Mouse (Mus musculus) midbrain, embryonic 11.5 days (tissue): ENCODE measurements around the gene Gpx3. TPM values are rescaled to one million over a fixed set of nuclear protein-coding genes. Genes with fewer than 3 reads are reported as not detected.

ENCODE experiments used
- ATAC-seq: fragments of 200-750 bp; cut with Nextera tagmentation; 2 replicates; pipeline ENCODE4 v1.8.0; 2017; ENCODE audit warnings: moderate TSS enrichment, moderate library complexity; ENCODE audit not compliant: low FRiP score
- DNase-seq: peaks from one replicate; pipeline ENCODE4 v3.0.0; 2015; ENCODE audit warnings: low spot score; ENCODE audit errors: missing footprints
- H3K27ac ChIP-seq: fragments of 300-500 bp; sonication (generic); 2 replicates; pipeline ENCODE4 v1.5.1; 2014; ENCODE audit warnings: low read depth, low read length
- H3K27me3 ChIP-seq: fragments of 300-500 bp; sonication (generic); 2 replicates; pipeline ENCODE4 v1.6.1; 2014; ENCODE audit warnings: mild to moderate bottlenecking, low read length, moderate library complexity, mixed read lengths; ENCODE audit not compliant: control insufficient read depth, insufficient read depth
- H3K36me3 ChIP-seq: fragments of 300-500 bp; sonication (generic); 2 replicates; pipeline ENCODE4 v1.6.1; 2014; ENCODE audit warnings: mild to moderate bottlenecking, low read length, moderate library complexity, mixed read lengths; ENCODE audit not compliant: control insufficient read depth, insufficient read depth
- H3K4me1 ChIP-seq: fragments of 300-500 bp; sonication (generic); 2 replicates; pipeline ENCODE4 v1.6.1; 2014; ENCODE audit warnings: low read length; ENCODE audit not compliant: control insufficient read depth, insufficient read depth
- H3K4me2 ChIP-seq: fragments of 300-500 bp; sonication (generic); 2 replicates; pipeline ENCODE4 v1.6.1; 2014; ENCODE audit warnings: mild to moderate bottlenecking, moderate library complexity
- H3K4me3 ChIP-seq: fragments of 300-500 bp; sonication (generic); 2 replicates; pipeline ENCODE4 v1.5.1; 2014; ENCODE audit warnings: low read depth, low read length
- H3K9ac ChIP-seq: fragments of 300-500 bp; sonication (generic); 2 replicates; pipeline ENCODE4 v1.6.1; 2014; ENCODE audit warnings: low read length
- H3K9me3 ChIP-seq: fragments of 300-500 bp; sonication (generic); 2 replicates; pipeline ENCODE4 v1.6.1; 2016; ENCODE audit warnings: low read length; ENCODE audit not compliant: control insufficient read depth
- WGBS: fragments of 180-500 bp; shearing (Covaris S2); extraction: QIAGEN DNeasy Blood & Tissue Kit; methylation state at CpG from one replicate; pipeline ENCODE4 v1.1.7; 2014; 5-methylcytosine and 5-hydroxymethylcytosine counted together
- polyA plus RNA-seq: library from polyadenylated mRNA; unstranded; fragments of >200 nt; fragmentation: Nextera tagmentation; extraction: Ambion mirVana; gene quantifications from 2 replicates; pipeline ENCODE4 v1.2.1, GENCODE M21; 2014

Gpx3 gene
- polyA plus RNA-seq, 1 experiment from 2014 or later, result 57.2 TPM

- H3K27me3 ChIP-seq, result no peaks in the 10 kb centered on the region; the same call in 1 of the 2 replicates
- ATAC-seq (no peak), DNase-seq (no peak)
- 68% methylated on average over 4 of the region's 4 CpGs for WGBS
- no peak overlapping the region for H3K9ac ChIP-seq
- H3K4me2 ChIP-seq, result no peak overlapping the region
- H3K9me3 ChIP-seq, result no peaks in the 10 kb centered on the region
- no peak overlapping the region for H3K27ac ChIP-seq
- H3K36me3 ChIP-seq, result 0 out of 2 replicates have a peak, but pooled peaks cover 2% of the 10 kb centered on the region
- no peak overlapping the region for H3K4me3 ChIP-seq
- peaks cover 5% of the 10 kb centered on the region; the same call in 1 of the 2 replicates for H3K4me1 ChIP-seq
These were observed 3.7 kb downstream of the Gpx3 start for GRCm38 (mm10) chr11:54905931-54906330.

GRCm38 (mm10) chr11:54906466-54906865 lies 4.2 kb downstream of the Gpx3 start:
- H3K4me3 ChIP-seq, result no peak overlapping the region
- no peaks in the 10 kb centered on the region for H3K9me3 ChIP-seq
- whole genome bisulfite sequencing, result 90% methylated on average over 4 of the region's 4 CpGs
- no peak overlapping the region for H3K9ac ChIP-seq
- DNase-seq, result peak; percentile 35
- no peaks in the 10 kb centered on the region; the same call in 1 of the 2 replicates for H3K27me3 ChIP-seq
- no peak overlapping the region for H3K4me2 ChIP-seq
- ATAC-seq, result no peak
- no peak overlapping the region for H3K27ac ChIP-seq
- 0 out of 2 replicates have a peak, but pooled peaks cover 2% of the 10 kb centered on the region for H3K36me3 ChIP-seq
- H3K4me1 ChIP-seq, result peaks cover 5% of the 10 kb centered on the region; the same call in 1 of the 2 replicates

GRCm38 (mm10) chr11:54907259-54907658 lies 5.0 kb downstream of the Gpx3 start:
- no peaks in the 10 kb centered on the region; the same call in 1 of the 2 replicates for H3K27me3 ChIP-seq
- no peaks in the 10 kb centered on the region for H3K9me3 ChIP-seq
- WGBS, result 92% methylated on average over 5 of the region's 5 CpGs
- peaks cover 5% of the 10 kb centered on the region; the same call in 1 of the 2 replicates for H3K4me1 ChIP-seq
- no peak for ATAC-seq
- no peak overlapping the region for H3K4me3 ChIP-seq
- H3K4me2 ChIP-seq, result no peak overlapping the region
- DNase-seq, result no peak
- H3K27ac ChIP-seq, result no peak overlapping the region
- 0 out of 2 replicates have a peak, but pooled peaks cover 2% of the 10 kb centered on the region for H3K36me3 ChIP-seq
- no peak overlapping the region for H3K9ac ChIP-seq

- no peak for ATAC-seq
- Histone ChIP-seq H3K9me3 (no peaks in the 10 kb centered on the region), H3K9ac (no peak overlapping the region), H3K36me3 (0 out of 2 replicates have a peak, but pooled peaks cover 2% of the 10 kb centered on the region), H3K27ac (no peak overlapping the region), H3K27me3 (no peaks in the 10 kb centered on the region), H3K4me2 (no peak overlapping the region), H3K4me1 (no peaks in the 10 kb centered on the region), H3K4me3 (no peak overlapping the region)
- 92% methylated on average over 11 of the region's 11 CpGs for WGBS
- peak; percentile 39 for DNase-seq
These were observed 7.0 kb downstream of the Gpx3 start for GRCm38 (mm10) chr11:54909273-54909672.

- Histone ChIP-seq H3K4me1 (no peaks in the 10 kb centered on the region), H3K27ac (no peak overlapping the region), H3K27me3 (no peaks in the 10 kb centered on the region), H3K4me3 (no peak overlapping the region), H3K4me2 (no peak overlapping the region), H3K36me3 (0 out of 2 replicates have a peak, but pooled peaks cover 2% of the 10 kb centered on the region), H3K9me3 (no peaks in the 10 kb centered on the region), H3K9ac (no peak overlapping the region)
- no peak for ATAC-seq
- DNase-seq, result peak; percentile 23
- WGBS, result 86% methylated on average over 12 of the region's 12 CpGs
These were observed 7.9 kb downstream of the Gpx3 start for GRCm38 (mm10) chr11:54910081-54910665.

- peak; percentile 26 for DNase-seq
- Histone ChIP-seq H3K4me2 (no peak overlapping the region), H3K27me3 (no peaks in the 10 kb centered on the region), H3K4me3 (no peak overlapping the region), H3K27ac (no peak overlapping the region), H3K4me1 (no peaks in the 10 kb centered on the region), H3K9me3 (no peaks in the 10 kb centered on the region), H3K9ac (no peak overlapping the region), H3K36me3 (0 out of 2 replicates have a peak, but pooled peaks cover 2% of the 10 kb centered on the region)
- WGBS, result 98% methylated on average over 3 of the region's 3 CpGs
- ATAC-seq, result no peak
These were observed 8.9 kb downstream of the Gpx3 start for GRCm38 (mm10) chr11:54911201-54911600.

GRCm38 (mm10) chr11:54911671-54912502 lies 9.6 kb downstream of the Gpx3 start:
- DNase-seq (no peak), ATAC-seq (no peak)
- H3K9ac ChIP-seq, result no peak overlapping the region
- H3K27me3 ChIP-seq, result no peaks in the 10 kb centered on the region
- 0 out of 2 replicates have a peak, but pooled peaks cover 2% of the 10 kb centered on the region for H3K36me3 ChIP-seq
- H3K4me3 ChIP-seq, result no peak overlapping the region
- H3K4me2 ChIP-seq, result no peak overlapping the region
- 91% methylated on average over 7 of the region's 7 CpGs for WGBS
- no peaks in the 10 kb centered on the region for H3K4me1 ChIP-seq
- H3K27ac ChIP-seq, result no peak overlapping the region
- H3K9me3 ChIP-seq, result no peaks in the 10 kb centered on the region

- H3K27ac ChIP-seq, result no peak overlapping the region
- no peaks in the 10 kb centered on the region for H3K9me3 ChIP-seq
- no peak overlapping the region for H3K4me3 ChIP-seq
- 85% methylated on average over 9 of the region's 9 CpGs for WGBS
- no peak overlapping the region for H3K4me2 ChIP-seq
- no peaks in the 10 kb centered on the region for H3K27me3 ChIP-seq
- DNase-seq (no peak), ATAC-seq (no peak)
- H3K4me1 ChIP-seq, result no peaks in the 10 kb centered on the region
- no peak overlapping the region for H3K9ac ChIP-seq
- H3K36me3 ChIP-seq, result 0 out of 2 replicates have a peak, but pooled peaks cover 2% of the 10 kb centered on the region
These were observed 10.5 kb downstream of the Gpx3 start for GRCm38 (mm10) chr11:54912503-54913316.
